32 mouse cellular contexts compared by ENCODE assay signal in genomic region chr11:49273834-49274519, GRCm38 (mm10). TPM values are rescaled to one million over a fixed set of nuclear protein-coding genes. Genes with fewer than 3 reads are reported as not detected.
DNase-seq lines count a peak whose midpoint lies in the region; ATAC-seq and TF ChIP-seq lines count a peak whose summit lies in the region.
"Had no signal": no experiment of that assay in that cellular context is flagged by ENCODE, and none has a peak within 500 bp of the region (broad histone marks: within the 10 kb centered on the region; RNA-seq: fewer than 3 reads in every experiment).

No protein-coding gene starts in this region.

- WGBS in midbrain, embryonic 13.5 days, result 62% methylated on average over 11 of the region's 11 CpGs
- 77% methylated on average over 11 of the region's 11 CpGs for WGBS in midbrain, embryonic 10.5 days
- WGBS in hindbrain, embryonic 15.5 days, result 44% methylated on average over 11 of the region's 11 CpGs
- 49% methylated on average over 11 of the region's 11 CpGs for WGBS in midbrain, postnatal 0 days
- WGBS in kidney, embryonic 16.5 days, result 66% methylated on average over 11 of the region's 11 CpGs

- peak; percentile 7 for DNase-seq in embryo, embryonic 11 days
- DNase-seq in embryo, embryonic 10.5 days (ENCODE audit: low spot score), result no peak
- DNase-seq in midbrain, embryonic 10.5 days (ENCODE audit: low spot score), result no peak
- DNase-seq in midbrain, postnatal 0 days (ENCODE audit: low spot score), result peak; percentile 28
- no peak for DNase-seq in spleen, postnatal 14 days (ENCODE audit: low spot score in 2 of 2)
- DNase-seq: adrenal gland, postnatal 25 days; cerebellum, adult 11-12 months; cerebellum, postnatal 36 days; gastrocnemius, postnatal 25 days; heart, adult 2 months; kidney, adult 18-20 months; kidney, postnatal 10 days; lung, adult 18-20 months; lung, postnatal 10 days; thymus, adult 2 months; thymus, postnatal 4 days had no signal

- H3K36me3 ChIP-seq in midbrain, embryonic 13.5 days, result no peaks in the 10 kb centered on the region
- no peaks in the 10 kb centered on the region for H3K36me3 ChIP-seq in midbrain, embryonic 10.5 days
- H3K36me3 ChIP-seq in hindbrain, embryonic 15.5 days, result no peaks in the 10 kb centered on the region
- no peaks in the 10 kb centered on the region for H3K36me3 ChIP-seq in midbrain, postnatal 0 days (ENCODE audit: insufficient read depth, low read length)
- H3K36me3 ChIP-seq in kidney, embryonic 16.5 days (ENCODE audit: insufficient read depth, low read length), result no peaks in the 10 kb centered on the region
- H3K36me3 ChIP-seq: embryonic facial prominence, embryonic 15.5 days; heart, embryonic 13.5 days; limb, embryonic 12.5 days had no signal

- no peak overlapping the region for H3K4me3 ChIP-seq in midbrain, embryonic 13.5 days (replicated peaks)
- no peak overlapping the region for H3K4me3 ChIP-seq in midbrain, embryonic 10.5 days
- H3K4me3 ChIP-seq in hindbrain, embryonic 15.5 days, result no peak overlapping the region
- H3K4me3 ChIP-seq in midbrain, postnatal 0 days (ENCODE audit: low read depth, low read length), result no peak overlapping the region
- no peak overlapping the region for H3K4me3 ChIP-seq in kidney, embryonic 16.5 days (ENCODE audit: low read length)
- H3K4me3 ChIP-seq: embryonic facial prominence, embryonic 15.5 days; heart, adult 2 months; heart, embryonic 13.5 days; layer of hippocampus, adult 2 months; limb, embryonic 12.5 days had no signal

- H3K9me3 ChIP-seq in midbrain, embryonic 13.5 days, result no peaks in the 10 kb centered on the region
- no peaks in the 10 kb centered on the region for H3K9me3 ChIP-seq in midbrain, embryonic 10.5 days (replicated peaks)
- H3K9me3 ChIP-seq in hindbrain, embryonic 15.5 days, result no peaks in the 10 kb centered on the region
- H3K9me3 ChIP-seq in midbrain, postnatal 0 days (ENCODE audit: low read length), result no peaks in the 10 kb centered on the region
- no peaks in the 10 kb centered on the region for H3K9me3 ChIP-seq in kidney, embryonic 16.5 days (ENCODE audit: low read length)
- H3K9me3 ChIP-seq: embryonic facial prominence, embryonic 15.5 days; heart, embryonic 13.5 days; limb, embryonic 12.5 days had no signal

- no peaks in the 10 kb centered on the region for H3K27me3 ChIP-seq in midbrain, embryonic 13.5 days
- H3K27me3 ChIP-seq in midbrain, embryonic 10.5 days (ENCODE audit: low read depth, poor library complexity, severe bottlenecking), result no peaks in the 10 kb centered on the region
- H3K27me3 ChIP-seq in hindbrain, embryonic 15.5 days, result no peaks in the 10 kb centered on the region
- no peaks in the 10 kb centered on the region for H3K27me3 ChIP-seq in midbrain, postnatal 0 days (ENCODE audit: insufficient read depth, low read length)
- no peaks in the 10 kb centered on the region for H3K27me3 ChIP-seq in kidney, embryonic 16.5 days (ENCODE audit: insufficient read depth, low read length)
- H3K27me3 ChIP-seq: embryonic facial prominence, embryonic 15.5 days; heart, embryonic 13.5 days; limb, embryonic 12.5 days had no signal

- H3K9ac ChIP-seq in midbrain, embryonic 13.5 days (replicated peaks), result 0 out of 2 replicates have a peak overlapping the region, but pooled peaks have one; percentile 1
- no peak overlapping the region for H3K9ac ChIP-seq in hindbrain, embryonic 15.5 days
- H3K9ac ChIP-seq in midbrain, postnatal 0 days (replicated peaks; ENCODE audit: low read length, poor library complexity, severe bottlenecking), result no peak overlapping the region
- H3K9ac ChIP-seq in kidney, embryonic 16.5 days (replicated peaks; ENCODE audit: low read length), result no peak overlapping the region
- H3K9ac ChIP-seq: embryonic facial prominence, embryonic 15.5 days; heart, embryonic 13.5 days; limb, embryonic 12.5 days had no signal

- no peak overlapping the region for H3K27ac ChIP-seq in midbrain, embryonic 13.5 days
- no peak overlapping the region; the same call in 1 of the 2 replicates for H3K27ac ChIP-seq in midbrain, embryonic 10.5 days (replicated peaks)
- peak overlapping the region; percentile 7; the same call in 1 of the 2 replicates for H3K27ac ChIP-seq in hindbrain, embryonic 15.5 days (replicated peaks)
- H3K27ac ChIP-seq in midbrain, postnatal 0 days (ENCODE audit: low read depth, low read length), result no peak overlapping the region
- H3K27ac ChIP-seq in kidney, embryonic 16.5 days (ENCODE audit: low read length), result no peak overlapping the region
- H3K27ac ChIP-seq: embryonic facial prominence, embryonic 15.5 days; heart, adult 2 months; heart, embryonic 13.5 days; layer of hippocampus, adult 2 months; limb, embryonic 12.5 days; stomach, postnatal 0 days had no signal

- H3K4me2 ChIP-seq in midbrain, embryonic 13.5 days (replicated peaks), result no peak overlapping the region; the same call in 1 of the 2 replicates
- H3K4me2 ChIP-seq in hindbrain, embryonic 15.5 days, result no peak overlapping the region
- no peak overlapping the region for H3K4me2 ChIP-seq in midbrain, postnatal 0 days (ENCODE audit: low read depth, low read length, poor library complexity, severe bottlenecking)
- no peak overlapping the region for H3K4me2 ChIP-seq in kidney, embryonic 16.5 days (replicated peaks; ENCODE audit: low read depth, low read length)
- H3K4me2 ChIP-seq: embryonic facial prominence, embryonic 15.5 days; heart, embryonic 13.5 days; limb, embryonic 12.5 days; liver, embryonic 11.5 days had no signal

- H3K4me1 ChIP-seq in midbrain, embryonic 13.5 days (replicated peaks), result peaks cover 6% of the 10 kb centered on the region; the same call in 1 of the 2 replicates
- no peaks in the 10 kb centered on the region for H3K4me1 ChIP-seq in midbrain, embryonic 10.5 days
- H3K4me1 ChIP-seq in hindbrain, embryonic 15.5 days (replicated peaks), result peaks cover 4% of the 10 kb centered on the region
- no peaks in the 10 kb centered on the region for H3K4me1 ChIP-seq in midbrain, postnatal 0 days (ENCODE audit: insufficient read depth, low read length)
- no peaks in the 10 kb centered on the region for H3K4me1 ChIP-seq in kidney, embryonic 16.5 days (ENCODE audit: insufficient read depth, low read length)
- H3K4me1 ChIP-seq: embryonic facial prominence, embryonic 15.5 days; heart, embryonic 13.5 days; limb, embryonic 12.5 days had no signal

- peak; percentile 72 for ATAC-seq in midbrain, embryonic 13.5 days
- ATAC-seq in hindbrain, embryonic 15.5 days (ENCODE audit: low FRiP score, low read depth), result no peak
- ATAC-seq in midbrain, postnatal 0 days (ENCODE audit: low FRiP score), result no peak
- no peak for ATAC-seq in kidney, embryonic 16.5 days (ENCODE audit: low FRiP score, low TSS enrichment)
- ATAC-seq: CD4-positive, CD25-positive, alpha-beta regulatory T cell, adult 4 months; forebrain, embryonic 16.5 days; inflammation-experienced regulatory T-cells, adult 6 months had no signal

- TF ChIP-seq CTCF in midbrain, postnatal 0 days (IDR thresholded peaks at IDR 0.05), result no peak

RNA-seq across cellular contexts. Expression of gene Olfr1393, which starts 4.1 kb away (rescaled TPM):
- polyA plus RNA-seq in midbrain, embryonic 13.5 days (2015; fragmentation: Nextera tagmentation; extraction: Ambion mirVana), result 0.15 TPM in 1 of 2 replicates, not detected in the other
- 0.04 TPM in 1 of 2 replicates, not detected in the other for polyA plus RNA-seq in midbrain, embryonic 10.5 days (2016; fragmentation: Nextera tagmentation; extraction: Ambion mirVana)
- not detected in 2 replicates for polyA plus RNA-seq in hindbrain, embryonic 15.5 days (2015; fragmentation: Nextera tagmentation; extraction: Ambion mirVana)
- total RNA-seq in midbrain, postnatal 0 days (2014; rRNA removed), result 0.19 and 1.4 TPM in 2 replicates
- polyA plus RNA-seq in midbrain, postnatal 0 days (2015; fragmentation: Nextera tagmentation; extraction: Ambion mirVana), result 0.21 TPM in 1 of 2 replicates, not detected in the other
- not detected in 2 replicates for polyA plus RNA-seq in kidney, embryonic 16.5 days (2015; fragmentation: Nextera tagmentation; extraction: Ambion mirVana)
- total RNA-seq: adrenal gland, postnatal 25 days; layer of hippocampus, adult 2 months; layer of hippocampus, postnatal 25 days had no signal
- polyA plus RNA-seq: forebrain, embryonic 16.5 days; inflammation-experienced regulatory T-cells, adult 6 months; limb, embryonic 12.5 days; liver, embryonic 11.5 days; stomach, postnatal 0 days had no signal

RNA-seq across cellular contexts. Expression of gene Olfr1392, which starts 11.1 kb away (rescaled TPM):
- polyA plus RNA-seq in midbrain, embryonic 13.5 days (2015; fragmentation: Nextera tagmentation; extraction: Ambion mirVana), result not detected in 2 replicates
- 0.04 and 0.07 TPM in 2 replicates for polyA plus RNA-seq in midbrain, embryonic 10.5 days (2016; fragmentation: Nextera tagmentation; extraction: Ambion mirVana)
- not detected in 2 replicates for polyA plus RNA-seq in hindbrain, embryonic 15.5 days (2015; fragmentation: Nextera tagmentation; extraction: Ambion mirVana)
- total RNA-seq in midbrain, postnatal 0 days (2014; rRNA removed), result 0.52 and 0.60 TPM in 2 replicates
- 0.14 TPM in 1 of 2 replicates, not detected in the other for polyA plus RNA-seq in midbrain, postnatal 0 days (2015; fragmentation: Nextera tagmentation; extraction: Ambion mirVana)
- polyA plus RNA-seq in kidney, embryonic 16.5 days (2015; fragmentation: Nextera tagmentation; extraction: Ambion mirVana), result not detected in 2 replicates
- total RNA-seq: adrenal gland, postnatal 25 days; gastrocnemius, postnatal 25 days; heart, adult 2 months; heart, postnatal 25 days; layer of hippocampus, adult 2 months; layer of hippocampus, postnatal 25 days had no signal
- polyA plus RNA-seq: CD4-positive, CD25-positive, alpha-beta regulatory T cell, adult 4 months; embryonic facial prominence, embryonic 15.5 days; forebrain, embryonic 16.5 days; heart, embryonic 13.5 days; inflammation-experienced regulatory T-cells, adult 6 months; liver, embryonic 11.5 days; stomach, postnatal 0 days had no signal

RNA-seq across cellular contexts. Expression of gene Mgat1, which starts 30.0 kb away (rescaled TPM):
- polyA plus RNA-seq in midbrain, embryonic 13.5 days (2015; fragmentation: Nextera tagmentation; extraction: Ambion mirVana), result 29.3 and 32.1 TPM in 2 replicates
- 41.2 and 42.2 TPM in 2 replicates for polyA plus RNA-seq in midbrain, embryonic 10.5 days (2016; fragmentation: Nextera tagmentation; extraction: Ambion mirVana)
- 34.7 and 36.2 TPM in 2 replicates for polyA plus RNA-seq in hindbrain, embryonic 15.5 days (2015; fragmentation: Nextera tagmentation; extraction: Ambion mirVana)
- total RNA-seq in midbrain, postnatal 0 days (2014; rRNA removed), result 88.1 and 102 TPM in 2 replicates
- polyA plus RNA-seq in midbrain, postnatal 0 days (2015; fragmentation: Nextera tagmentation; extraction: Ambion mirVana), result 33.9 and 35.4 TPM in 2 replicates
- 88.9 and 91.9 TPM in 2 replicates for polyA plus RNA-seq in kidney, embryonic 16.5 days (2015; fragmentation: Nextera tagmentation; extraction: Ambion mirVana)

RNA-seq across cellular contexts. Expression of gene Olfr10, which starts 30.6 kb away (rescaled TPM):
- polyA plus RNA-seq in midbrain, embryonic 13.5 days (2015; fragmentation: Nextera tagmentation; extraction: Ambion mirVana), result not detected in 2 replicates
- not detected in 2 replicates for polyA plus RNA-seq in midbrain, embryonic 10.5 days (2016; fragmentation: Nextera tagmentation; extraction: Ambion mirVana)
- polyA plus RNA-seq in hindbrain, embryonic 15.5 days (2015; fragmentation: Nextera tagmentation; extraction: Ambion mirVana), result not detected in 2 replicates
- total RNA-seq in midbrain, postnatal 0 days (2014; rRNA removed), result 0.09 TPM in 1 of 2 replicates, not detected in the other
- not detected in 2 replicates for polyA plus RNA-seq in midbrain, postnatal 0 days (2015; fragmentation: Nextera tagmentation; extraction: Ambion mirVana)
- not detected in 2 replicates for polyA plus RNA-seq in kidney, embryonic 16.5 days (2015; fragmentation: Nextera tagmentation; extraction: Ambion mirVana)
- total RNA-seq: adrenal gland, postnatal 25 days; gastrocnemius, postnatal 25 days; heart, adult 2 months; heart, postnatal 25 days; layer of hippocampus, adult 2 months; layer of hippocampus, postnatal 25 days; neutrophil, adult 5-6 weeks had no signal
- polyA plus RNA-seq: CD4-positive, CD25-positive, alpha-beta regulatory T cell, adult 4 months; embryonic facial prominence, embryonic 15.5 days; forebrain, embryonic 16.5 days; heart, adult 2 months; heart, embryonic 13.5 days; inflammation-experienced regulatory T-cells, adult 6 months; limb, embryonic 12.5 days; liver, embryonic 11.5 days; small intestine, adult 2 months; stomach, postnatal 0 days; thymus, adult 2 months had no signal

RNA-seq across cellular contexts. Expression of gene Olfr1391, which starts 48.6 kb away (rescaled TPM):
- polyA plus RNA-seq in midbrain, embryonic 13.5 days (2015; fragmentation: Nextera tagmentation; extraction: Ambion mirVana), result not detected in 2 replicates
- polyA plus RNA-seq in midbrain, embryonic 10.5 days (2016; fragmentation: Nextera tagmentation; extraction: Ambion mirVana), result not detected in 2 replicates
- polyA plus RNA-seq in hindbrain, embryonic 15.5 days (2015; fragmentation: Nextera tagmentation; extraction: Ambion mirVana), result not detected in 2 replicates
- not detected in 2 replicates for total RNA-seq in midbrain, postnatal 0 days (2014; rRNA removed)
- polyA plus RNA-seq in midbrain, postnatal 0 days (2015; fragmentation: Nextera tagmentation; extraction: Ambion mirVana), result not detected in 2 replicates
- polyA plus RNA-seq in kidney, embryonic 16.5 days (2015; fragmentation: Nextera tagmentation; extraction: Ambion mirVana), result not detected in 2 replicates
- total RNA-seq: adrenal gland, postnatal 25 days; gastrocnemius, postnatal 25 days; heart, adult 2 months; heart, postnatal 25 days; layer of hippocampus, adult 2 months; layer of hippocampus, postnatal 25 days; neutrophil, adult 5-6 weeks had no signal
- polyA plus RNA-seq: CD4-positive, CD25-positive, alpha-beta regulatory T cell, adult 4 months; forebrain, embryonic 16.5 days; heart, adult 2 months; heart, embryonic 13.5 days; inflammation-experienced regulatory T-cells, adult 6 months; limb, embryonic 12.5 days; liver, embryonic 11.5 days; small intestine, adult 2 months; stomach, postnatal 0 days; thymus, adult 2 months had no signal

Comparison
In these comparisons a context has a peak if more than half of its experiments do, and no peak if none do; other contexts are left out.
1. DNase-seq: peak in embryo, embryonic 11 days (single experiment) and midbrain, postnatal 0 days (single experiment); none in embryo, embryonic 10.5 days (single experiment), midbrain, embryonic 10.5 days (single experiment) and spleen, postnatal 14 days (0 of 2).